Mouse (Mus musculus) stomach, embryonic 15.5 days (tissue): ENCODE results near the gene Nop10. TPM values are rescaled to one million over a fixed set of nuclear protein-coding genes. Genes with fewer than 3 reads are reported as not detected.

Experiments used
- ATAC-seq: fragments of 200-750 bp; cut with Nextera tagmentation; 2 replicates; pipeline ENCODE4 v1.8.0; 2017; ENCODE audit warnings: low read depth, moderate number of reproducible peaks, moderate TSS enrichment; ENCODE audit not compliant: insufficient read depth, low FRiP score
- H3K27ac ChIP-seq: fragments of 300-500 bp; sonication (generic); 2 replicates; pipeline ENCODE4 v1.5.1; 2015; ENCODE audit warnings: mild to moderate bottlenecking, inconsistent platforms
- H3K27me3 ChIP-seq: fragments of 300-500 bp; sonication (generic); replicated peaks from 2 replicates; pipeline ENCODE4 v1.6.1; 2015; ENCODE audit warnings: inconsistent platforms
- H3K36me3 ChIP-seq: fragments of 300-500 bp; sonication (generic); 2 replicates; pipeline ENCODE4 v1.6.1; 2015; ENCODE audit warnings: inconsistent platforms
- H3K4me1 ChIP-seq: fragments of 300-500 bp; sonication (generic); 2 replicates; pipeline ENCODE4 v1.6.1; 2015; ENCODE audit warnings: inconsistent platforms
- H3K4me2 ChIP-seq: fragments of 300-500 bp; sonication (generic); 2 replicates; pipeline ENCODE4 v1.6.1; 2015; ENCODE audit warnings: mild to moderate bottlenecking, inconsistent platforms
- H3K4me3 ChIP-seq: fragments of 300-500 bp; sonication (generic); replicated peaks from 2 replicates; pipeline ENCODE4 v1.5.1; 2015; ENCODE audit warnings: inconsistent platforms
- H3K9ac ChIP-seq: fragments of 300-500 bp; sonication (generic); 2 replicates; pipeline ENCODE4 v1.6.1; 2015; ENCODE audit warnings: inconsistent platforms
- H3K9me3 ChIP-seq: fragments of 300-500 bp; sonication (generic); 2 replicates; pipeline ENCODE4 v1.6.1; 2016; ENCODE audit warnings: inconsistent platforms
- WGBS: fragments of 180-500 bp; shearing (Covaris S2); methylation state at CpG from one replicate; pipeline ENCODE4 v1.1.7; 2015; 5-methylcytosine and 5-hydroxymethylcytosine counted together
- polyA plus RNA-seq: library from polyadenylated mRNA; unstranded; fragments of >200 nt; fragmentation: Nextera tagmentation; extraction: Ambion mirVana; gene quantifications from 2 replicates; pipeline ENCODE4 v1.2.1, GENCODE M21; 2015

Nop10 gene
- polyA plus RNA-seq, 1 experiment from 2014 or later, result 213 TPM

- 78% methylated on average over 2 of the region's 2 CpGs for WGBS
- Histone ChIP-seq H3K27me3 (no peaks in the 10 kb centered on the region), H3K4me1 (no peaks in the 10 kb centered on the region), H3K9ac (no peak overlapping the region), H3K4me2 (no peak overlapping the region), H3K9me3 (no peaks in the 10 kb centered on the region), H3K4me3 (no peak overlapping the region), H3K36me3 (no peaks in the 10 kb centered on the region), H3K27ac (no peak overlapping the region)
- ATAC-seq, result no peak
Observed at GRCm38 (mm10) chr2:112292823-112293222, 31.1 kb downstream of the Nop10 start.

- Histone ChIP-seq H3K27ac (no peak overlapping the region), H3K4me1 (no peaks in the 10 kb centered on the region), H3K9ac (no peak overlapping the region), H3K27me3 (no peaks in the 10 kb centered on the region), H3K4me2 (no peak overlapping the region), H3K9me3 (no peaks in the 10 kb centered on the region), H3K4me3 (no peak overlapping the region), H3K36me3 (no peaks in the 10 kb centered on the region)
- WGBS, result 85% methylated on average over 3 of the region's 3 CpGs
- no peak for ATAC-seq
Observed at GRCm38 (mm10) chr2:112296211-112296610, 34.5 kb downstream of the Nop10 start.

- Histone ChIP-seq H3K4me2 (no peak overlapping the region), H3K4me1 (no peaks in the 10 kb centered on the region), H3K9ac (no peak overlapping the region), H3K9me3 (no peaks in the 10 kb centered on the region), H3K36me3 (no peaks in the 10 kb centered on the region), H3K4me3 (no peak overlapping the region), H3K27me3 (no peaks in the 10 kb centered on the region), H3K27ac (no peak overlapping the region)
- 89% methylated on average over 4 of the region's 4 CpGs for WGBS
- no peak for ATAC-seq
Observed at GRCm38 (mm10) chr2:112298221-112298620, 36.5 kb downstream of the Nop10 start.

- Histone ChIP-seq H3K9me3 (no peaks in the 10 kb centered on the region), H3K4me2 (no peak overlapping the region), H3K4me3 (no peak overlapping the region), H3K9ac (no peak overlapping the region), H3K36me3 (no peaks in the 10 kb centered on the region), H3K27me3 (no peaks in the 10 kb centered on the region), H3K27ac (no peak overlapping the region), H3K4me1 (no peaks in the 10 kb centered on the region)
- no peak for ATAC-seq
- 79% methylated on average over 3 of the region's 3 CpGs for WGBS
Observed at GRCm38 (mm10) chr2:112308671-112309070, 46.9 kb downstream of the Nop10 start.

- no peaks in the 10 kb centered on the region for H3K4me1 ChIP-seq
- no peaks in the 10 kb centered on the region for H3K36me3 ChIP-seq
- no peak overlapping the region for H3K4me2 ChIP-seq
- ATAC-seq, result no peak
- H3K27ac ChIP-seq, result no peak overlapping the region
- H3K4me3 ChIP-seq, result no peak overlapping the region
- WGBS, result 63% methylated on average over 10 of the region's 10 CpGs
- no peak overlapping the region for H3K9ac ChIP-seq
- no peaks in the 10 kb centered on the region for H3K27me3 ChIP-seq
- no peaks in the 10 kb centered on the region for H3K9me3 ChIP-seq
Observed at GRCm38 (mm10) chr2:112309161-112309600, 47.5 kb downstream of the Nop10 start.

Other genes starting within 250 kb of the Nop10 start
- not detected in 2 replicates for gene Olfr1310, start 249.2 kb upstream of the Nop10 start, polyA plus RNA-seq
- not detected in 2 replicates for gene Olfr1311, start 237.5 kb upstream of the Nop10 start, polyA plus RNA-seq
- not detected in 2 replicates for gene Olfr1312, start 211.7 kb upstream of the Nop10 start, polyA plus RNA-seq
- gene Olfr1313, start 184.1 kb upstream of the Nop10 start, polyA plus RNA-seq, result not detected in 2 replicates
- not detected in 2 replicates for gene Olfr1314, start 165.1 kb upstream of the Nop10 start, polyA plus RNA-seq
- gene Olfr1315-ps1, start 146.5 kb upstream of the Nop10 start, polyA plus RNA-seq, result not detected in 2 replicates
- not detected in 2 replicates for gene Olfr1316, start 126.9 kb upstream of the Nop10 start, polyA plus RNA-seq
- not detected in 2 replicates for gene Olfr1317, start 121.6 kb upstream of the Nop10 start, polyA plus RNA-seq
- not detected in 2 replicates for gene Olfr1318, start 107.7 kb upstream of the Nop10 start, polyA plus RNA-seq
- gene Lpcat4, start 22.5 kb upstream of the Nop10 start, polyA plus RNA-seq, result 27.0 and 28.0 TPM in 2 replicates
- 0.04 TPM in 1 of 2 replicates, not detected in the other for gene Nutm1, start 2.6 kb upstream of the Nop10 start, polyA plus RNA-seq
- 10.5 and 11.8 TPM in 2 replicates for gene Slc12a6, start 3.9 kb downstream of the Nop10 start, polyA plus RNA-seq
- not detected in 2 replicates for gene Gm21985, start 4.4 kb downstream of the Nop10 start, polyA plus RNA-seq
- 101 and 107 TPM in 2 replicates for gene Emc4, start 106.1 kb downstream of the Nop10 start, polyA plus RNA-seq
- 39.2 and 41.0 TPM in 2 replicates for gene Katnbl1, start 117.3 kb downstream of the Nop10 start, polyA plus RNA-seq
- 21.5 and 22.2 TPM in 2 replicates for gene Emc7, start 193.1 kb downstream of the Nop10 start, polyA plus RNA-seq
- not detected in 2 replicates for gene Chrm5, start 218.8 kb downstream of the Nop10 start, polyA plus RNA-seq
- 8.0 and 8.1 TPM in 2 replicates for gene Aven, start 231.0 kb downstream of the Nop10 start, polyA plus RNA-seq